Mouse (Mus musculus) liver, embryonic 13.5 days (tissue): ENCODE data around the gene Slc25a36. TPM values are rescaled to one million over a fixed set of nuclear protein-coding genes. Genes with fewer than 3 reads are reported as not detected.

Source experiments
- ATAC-seq: fragments of 200-750 bp; cut with Nextera tagmentation; 2 replicates; pipeline ENCODE4 v1.8.0; 2017; ENCODE audit warnings: low read depth, mild to moderate bottlenecking, moderate number of reproducible peaks, moderate library complexity
- DNase-seq: peaks from one replicate; pipeline ENCODE4 v3.0.0; 2022
- H3K27ac ChIP-seq: fragments of 300-500 bp; sonication (generic); 2 replicates; pipeline ENCODE4 v1.5.1; 2015; ENCODE audit warnings: moderate library complexity, mild to moderate bottlenecking, inconsistent platforms
- H3K27me3 ChIP-seq: fragments of 300-500 bp; sonication (generic); 2 replicates; pipeline ENCODE4 v1.6.1; 2015; ENCODE audit warnings: mild to moderate bottlenecking, inconsistent platforms
- H3K36me3 ChIP-seq: fragments of 300-500 bp; sonication (generic); 2 replicates; pipeline ENCODE4 v1.6.1; 2015; ENCODE audit warnings: mild to moderate bottlenecking, inconsistent platforms
- H3K4me1 ChIP-seq: fragments of 300-500 bp; sonication (generic); replicated peaks from 2 replicates; pipeline ENCODE4 v1.6.1; 2015; ENCODE audit warnings: inconsistent platforms
- H3K4me2 ChIP-seq: fragments of 300-500 bp; sonication (generic); 2 replicates; pipeline ENCODE4 v1.6.1; 2015; ENCODE audit warnings: inconsistent platforms, mild to moderate bottlenecking, moderate library complexity
- H3K4me3 ChIP-seq: fragments of 300-500 bp; sonication (generic); replicated peaks from 2 replicates; pipeline ENCODE4 v1.5.1; 2015; ENCODE audit warnings: mild to moderate bottlenecking, inconsistent platforms
- H3K9ac ChIP-seq: fragments of 300-500 bp; sonication (generic); 2 replicates; pipeline ENCODE4 v1.6.1; 2015; ENCODE audit warnings: mild to moderate bottlenecking, inconsistent platforms
- H3K9me3 ChIP-seq: fragments of 300-500 bp; sonication (generic); replicated peaks from 2 replicates; pipeline ENCODE4 v1.6.1; 2016; ENCODE audit warnings: inconsistent platforms
- WGBS: fragments of 180-500 bp; shearing (Covaris S2); methylation state at CpG from one replicate; pipeline ENCODE4 v1.1.7; 2015; ENCODE audit not compliant: insufficient replicate concordance; 5-methylcytosine and 5-hydroxymethylcytosine counted together
- polyA plus RNA-seq: library from polyadenylated mRNA; unstranded; fragments of >200 nt; fragmentation: Nextera tagmentation; extraction: Ambion mirVana; gene quantifications from 2 replicates; pipeline ENCODE4 v1.2.1, GENCODE M21; 2015

Gene Slc25a36
- polyA plus RNA-seq, 1 experiment from 2014 or later: 10.1 TPM

- Histone ChIP-seq H3K4me2 (no peak overlapping the region), H3K36me3 (no peaks in the 10 kb centered on the region), H3K27ac (no peak overlapping the region), H3K9ac (no peak overlapping the region), H3K4me3 (no peak overlapping the region), H3K9me3 (no peaks in the 10 kb centered on the region), H3K27me3 (peaks cover 57% of the 10 kb centered on the region), H3K4me1 (no peaks in the 10 kb centered on the region)
- 54% methylated on average over 4 of the region's 4 CpGs for WGBS
- ATAC-seq: no peak
- DNase-seq: no peak
Observed at GRCm38 (mm10) chr9:97137678-97138077, 26.7 kb upstream of the Slc25a36 start.

- H3K4me3 ChIP-seq: no peak overlapping the region
- no peak overlapping the region for H3K4me2 ChIP-seq
- peaks cover 55% of the 10 kb centered on the region for H3K27me3 ChIP-seq
- DNase-seq (no peak), ATAC-seq (no peak)
- H3K36me3 ChIP-seq: no peaks in the 10 kb centered on the region
- H3K4me1 ChIP-seq: no peaks in the 10 kb centered on the region
- no peak overlapping the region for H3K27ac ChIP-seq
- H3K9me3 ChIP-seq: no peaks in the 10 kb centered on the region
- 61% methylated on average over 4 of the region's 4 CpGs for WGBS
- H3K9ac ChIP-seq: no peak overlapping the region
Observed at GRCm38 (mm10) chr9:97137116-97137515, 26.2 kb upstream of the Slc25a36 start.

DNA sequence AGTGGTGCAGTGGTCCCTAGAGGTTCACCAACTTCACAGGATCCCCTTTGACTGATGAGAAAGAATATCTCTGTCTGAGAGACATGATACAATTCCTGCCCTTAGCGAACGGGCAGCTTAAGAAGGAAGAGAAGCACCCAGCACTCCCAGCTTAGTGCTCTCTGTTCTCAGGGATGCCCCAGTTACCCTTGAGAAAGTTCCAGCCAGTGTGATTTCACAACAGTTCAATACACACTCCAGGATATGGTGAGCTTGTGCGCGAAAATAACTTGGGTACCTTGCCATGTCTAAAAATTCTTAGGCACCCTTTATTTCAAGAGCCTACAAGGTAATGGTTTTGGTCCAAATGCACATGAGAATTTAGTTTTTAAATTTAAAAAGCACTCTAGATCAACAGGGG lies 24.9 kb upstream of the Slc25a36 start:
- WGBS: 71% methylated on average over 4 of the region's 4 CpGs
- H3K4me3 ChIP-seq: no peak overlapping the region
- H3K4me1 ChIP-seq: no peaks in the 10 kb centered on the region
- ATAC-seq (no peak), DNase-seq (no peak)
- no peaks in the 10 kb centered on the region for H3K9me3 ChIP-seq
- H3K36me3 ChIP-seq: no peaks in the 10 kb centered on the region
- peaks cover 44% of the 10 kb centered on the region for H3K27me3 ChIP-seq
- H3K9ac ChIP-seq: no peak overlapping the region
- H3K27ac ChIP-seq: no peak overlapping the region
- H3K4me2 ChIP-seq: no peak overlapping the region

GRCm38 (mm10) chr9:97133178-97133577 lies 22.2 kb upstream of the Slc25a36 start:
- peaks cover 39% of the 10 kb centered on the region for H3K27me3 ChIP-seq
- DNase-seq (no peak), ATAC-seq (no peak)
- no peak overlapping the region for H3K27ac ChIP-seq
- 47% methylated on average over 8 of the region's 8 CpGs for WGBS
- no peak overlapping the region for H3K9ac ChIP-seq
- no peak overlapping the region for H3K4me3 ChIP-seq
- no peak overlapping the region for H3K4me2 ChIP-seq
- H3K9me3 ChIP-seq: no peaks in the 10 kb centered on the region
- H3K4me1 ChIP-seq: no peaks in the 10 kb centered on the region
- H3K36me3 ChIP-seq: no peaks in the 10 kb centered on the region

DNA sequence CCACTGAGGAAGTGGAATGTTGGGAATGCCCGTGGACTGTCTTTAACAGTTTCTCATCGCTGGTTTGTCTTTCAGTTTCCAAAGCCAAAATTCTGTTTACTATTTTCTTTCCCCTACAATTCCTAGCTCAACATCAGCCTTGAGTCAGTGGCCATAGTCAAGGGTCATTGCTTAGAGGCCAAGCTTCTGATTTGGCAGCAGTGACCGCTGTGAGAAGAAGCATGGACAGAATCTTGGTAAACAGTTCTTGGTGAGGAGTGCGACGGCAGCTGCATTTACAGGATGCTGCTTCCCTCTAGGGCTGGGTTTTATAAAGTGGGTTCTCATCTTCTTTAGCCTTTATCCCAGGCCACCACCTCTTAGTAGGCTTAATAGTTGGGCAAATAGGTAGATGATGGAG lies 19.0 kb upstream of the Slc25a36 start:
- Histone ChIP-seq H3K9ac (no peak overlapping the region), H3K27ac (no peak overlapping the region), H3K36me3 (no peaks in the 10 kb centered on the region), H3K9me3 (no peaks in the 10 kb centered on the region), H3K4me3 (no peak overlapping the region), H3K27me3 (peaks cover 44% of the 10 kb centered on the region), H3K4me1 (no peaks in the 10 kb centered on the region), H3K4me2 (no peak overlapping the region)
- DNase-seq (no peak), ATAC-seq (no peak)
- 77% methylated on average over 5 of the region's 5 CpGs for WGBS

GRCm38 (mm10) chr9:97123934-97124692 lies 13.2 kb upstream of the Slc25a36 start:
- no peak overlapping the region for H3K4me2 ChIP-seq
- peaks cover 63% of the 10 kb centered on the region for H3K27me3 ChIP-seq
- ATAC-seq: no peak

GRCm38 (mm10) chr9:97121432-97121831 lies 10.5 kb upstream of the Slc25a36 start:
- Histone ChIP-seq H3K9me3 (no peaks in the 10 kb centered on the region), H3K4me1 (no peaks in the 10 kb centered on the region), H3K9ac (no peak overlapping the region), H3K4me2 (no peak overlapping the region), H3K27ac (no peak overlapping the region), H3K27me3 (peaks cover 62% of the 10 kb centered on the region), H3K36me3 (no peaks in the 10 kb centered on the region), H3K4me3 (no peak overlapping the region)
- ATAC-seq (no peak), DNase-seq (no peak)
- 64% methylated on average over 2 of the region's 2 CpGs for WGBS

More at GRCm38 (mm10) chr9:97123934-97124692, 13.2 kb upstream of the Slc25a36 start:
- 48% methylated on average over 23 of the region's 23 CpGs for WGBS
- no peak overlapping the region for H3K27ac ChIP-seq
- DNase-seq: no peak
- H3K36me3 ChIP-seq: no peaks in the 10 kb centered on the region
- no peak overlapping the region for H3K4me3 ChIP-seq
- H3K4me1 ChIP-seq: no peaks in the 10 kb centered on the region
- H3K9me3 ChIP-seq: no peaks in the 10 kb centered on the region
- no peak overlapping the region for H3K9ac ChIP-seq

DNA sequence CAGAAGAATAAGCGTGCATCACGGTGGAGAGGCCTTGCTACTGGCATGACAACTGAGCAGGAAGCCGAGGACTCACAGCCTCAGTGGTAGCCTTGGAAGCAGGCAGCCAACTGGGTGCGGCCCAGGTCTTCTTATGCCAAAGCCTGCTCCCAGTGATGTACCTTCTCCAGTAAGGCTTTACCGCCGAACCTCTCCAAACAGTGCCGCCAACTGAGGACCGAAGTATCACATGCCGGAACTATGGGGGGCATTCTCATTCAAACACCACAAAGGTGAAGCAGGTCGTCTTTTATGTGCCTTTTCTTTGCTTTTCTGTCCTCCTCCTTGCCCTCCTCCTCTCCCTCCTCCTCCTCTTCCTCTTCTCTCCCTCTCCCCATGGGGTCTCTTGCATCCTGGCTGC lies 3.3 kb upstream of the Slc25a36 start:
- 85% methylated on average over 10 of the region's 10 CpGs for WGBS
- Histone ChIP-seq H3K4me2 (no peak overlapping the region), H3K36me3 (no peaks in the 10 kb centered on the region), H3K27me3 (peaks cover 19% of the 10 kb centered on the region), H3K9me3 (no peaks in the 10 kb centered on the region), H3K4me3 (no peak overlapping the region), H3K27ac (no peak overlapping the region), H3K9ac (no peak overlapping the region), H3K4me1 (peaks cover 18% of the 10 kb centered on the region)
- ATAC-seq (no peak), DNase-seq (no peak)

DNA sequence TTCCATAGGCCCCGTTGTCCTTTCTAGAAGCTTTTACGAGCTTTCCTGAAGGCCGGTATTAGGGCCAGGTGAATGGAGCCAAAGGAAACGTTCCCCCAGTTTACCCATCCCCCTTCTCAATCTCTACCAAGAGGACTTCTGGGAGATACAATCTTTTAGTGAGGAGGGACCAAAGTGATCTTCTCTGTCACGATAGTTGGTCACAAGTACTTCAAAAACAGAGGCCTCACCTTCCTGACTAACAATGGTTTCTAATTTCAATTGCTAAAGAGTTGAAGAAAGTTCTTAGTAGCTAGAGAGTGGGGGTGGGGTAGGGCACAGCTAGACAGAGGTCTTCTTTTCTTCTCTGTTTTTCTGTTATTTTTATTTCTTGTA lies 2.6 kb upstream of the Slc25a36 start:
- H3K36me3 ChIP-seq: no peaks in the 10 kb centered on the region
- no peak overlapping the region for H3K27ac ChIP-seq
- no peak overlapping the region for H3K9ac ChIP-seq
- ATAC-seq (no peak), DNase-seq (no peak)
- 41% methylated on average over 5 of the region's 5 CpGs for WGBS
- peaks cover 26% of the 10 kb centered on the region for H3K4me1 ChIP-seq
- H3K4me2 ChIP-seq: no peak overlapping the region
- peaks cover 19% of the 10 kb centered on the region for H3K27me3 ChIP-seq
- no peaks in the 10 kb centered on the region for H3K9me3 ChIP-seq
- H3K4me3 ChIP-seq: no peak overlapping the region

GRCm38 (mm10) chr9:97112797-97113554 lies 2.0 kb upstream of the Slc25a36 start:
- Histone ChIP-seq H3K36me3 (no peaks in the 10 kb centered on the region), H3K4me3 (no peak overlapping the region), H3K4me2 (no peak overlapping the region), H3K9me3 (no peaks in the 10 kb centered on the region), H3K4me1 (peaks cover 26% of the 10 kb centered on the region), H3K27ac (no peak overlapping the region), H3K27me3 (peaks cover 19% of the 10 kb centered on the region), H3K9ac (no peak overlapping the region)
- no peak for DNase-seq
- 61% methylated on average over 24 of the region's 24 CpGs for WGBS
- ATAC-seq: no peak

DNA sequence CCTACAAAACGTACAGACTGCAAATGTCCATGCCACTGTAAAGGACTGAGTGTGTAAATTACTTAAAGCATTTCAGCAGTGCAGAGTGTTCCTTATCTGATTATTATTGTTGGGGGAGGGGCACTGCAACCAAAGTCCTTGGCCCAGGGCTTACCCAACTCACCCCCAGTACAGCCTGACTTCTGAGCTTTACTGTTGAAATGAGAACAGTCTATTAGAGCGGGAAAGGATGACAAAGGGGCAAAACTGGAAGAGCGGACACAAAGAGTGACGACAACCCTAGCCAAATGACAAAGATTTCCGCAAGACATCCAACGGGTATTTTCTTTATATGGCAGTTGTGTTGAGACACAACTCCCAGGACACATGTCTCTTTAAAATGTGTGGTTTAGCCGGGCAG lies 1.3 kb upstream of the Slc25a36 start:
- Histone ChIP-seq H3K4me3 (no peak overlapping the region), H3K27me3 (peaks cover 16% of the 10 kb centered on the region), H3K4me2 (no peak overlapping the region), H3K27ac (no peak overlapping the region), H3K4me1 (peaks cover 26% of the 10 kb centered on the region), H3K36me3 (no peaks in the 10 kb centered on the region), H3K9me3 (no peaks in the 10 kb centered on the region), H3K9ac (no peak overlapping the region)
- DNase-seq (no peak), ATAC-seq (no peak)
- WGBS: 79% methylated on average over 7 of the region's 7 CpGs
